Mouse (Mus musculus) kidney, postnatal 14 days (tissue): Measurements from ENCODE around the gene Dok5.

Experiments
- DNase-seq: peaks from one replicate; pipeline ENCODE4 v3.0.0; 2022; ENCODE audit warnings: mixed read lengths

Gene Dok5

DNA sequence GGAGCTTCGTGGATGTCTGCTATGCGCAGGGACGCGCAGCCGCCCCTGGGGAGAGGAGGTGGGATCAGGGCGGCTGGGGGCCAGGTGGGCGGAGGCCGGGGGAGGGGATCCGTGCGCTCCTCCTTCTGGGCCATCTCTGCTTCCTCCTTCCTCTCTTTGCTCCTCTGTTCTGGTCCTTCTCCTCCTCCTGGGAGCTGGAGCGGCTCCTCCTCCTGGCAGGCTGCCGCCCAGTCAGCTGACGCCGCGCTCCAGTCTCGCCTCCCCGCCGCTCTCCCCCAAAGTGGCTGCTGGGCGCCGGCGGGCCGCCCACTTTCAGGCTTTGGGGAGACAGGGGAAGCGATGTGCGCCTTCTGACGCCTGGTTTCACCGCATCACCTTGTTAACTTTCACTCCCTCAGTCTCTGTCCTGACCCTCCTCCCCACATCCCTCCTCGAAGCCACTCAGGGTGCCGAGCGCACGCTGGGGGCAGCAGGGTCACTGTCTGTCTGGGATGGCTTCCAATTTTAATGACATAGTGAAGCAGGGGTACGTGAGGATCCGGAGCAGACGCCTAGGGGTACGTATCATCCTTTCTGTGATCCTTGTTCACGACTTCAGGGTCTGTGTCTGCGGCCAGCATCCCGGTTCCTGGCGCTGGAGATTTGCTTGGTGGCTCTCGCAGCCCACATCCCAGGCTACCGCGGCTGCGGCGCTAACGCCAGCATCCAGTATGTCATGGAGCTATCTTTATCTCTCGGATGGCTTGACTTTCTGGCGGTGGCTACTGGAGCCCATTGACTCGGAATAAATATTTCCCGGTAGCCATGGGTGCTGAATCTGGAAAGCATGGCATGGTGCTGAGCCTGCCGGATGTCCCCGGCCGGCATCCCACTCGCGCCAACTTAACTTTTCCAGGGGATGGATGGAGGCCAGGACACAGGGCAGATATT, at the start of gene Dok5:
TSS of gene Dok5 (plus strand) at position 176 of the 930 bp plus-strand sequence.
- peak; percentile 80 for DNase-seq

DNA sequence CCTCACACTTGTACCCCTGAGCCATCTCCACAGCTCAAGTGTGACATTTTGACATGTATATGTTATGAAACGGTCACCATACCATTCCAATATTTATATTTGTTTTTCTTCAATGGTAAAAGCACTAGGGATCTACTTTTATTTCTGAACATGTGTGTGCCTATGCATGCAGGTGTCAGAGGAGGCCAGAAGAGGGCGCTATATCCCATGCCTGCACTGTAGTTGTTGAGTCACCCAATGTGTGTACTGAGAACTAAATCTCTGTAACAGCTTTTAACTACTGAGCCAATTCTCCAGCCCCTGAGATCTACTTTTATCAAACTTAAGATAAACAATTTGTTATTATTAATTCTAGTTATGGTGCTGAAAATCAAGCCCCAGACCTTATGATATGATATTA, 48.2 kb upstream of the Dok5 start:
- DNase-seq, result no peak

DNA sequence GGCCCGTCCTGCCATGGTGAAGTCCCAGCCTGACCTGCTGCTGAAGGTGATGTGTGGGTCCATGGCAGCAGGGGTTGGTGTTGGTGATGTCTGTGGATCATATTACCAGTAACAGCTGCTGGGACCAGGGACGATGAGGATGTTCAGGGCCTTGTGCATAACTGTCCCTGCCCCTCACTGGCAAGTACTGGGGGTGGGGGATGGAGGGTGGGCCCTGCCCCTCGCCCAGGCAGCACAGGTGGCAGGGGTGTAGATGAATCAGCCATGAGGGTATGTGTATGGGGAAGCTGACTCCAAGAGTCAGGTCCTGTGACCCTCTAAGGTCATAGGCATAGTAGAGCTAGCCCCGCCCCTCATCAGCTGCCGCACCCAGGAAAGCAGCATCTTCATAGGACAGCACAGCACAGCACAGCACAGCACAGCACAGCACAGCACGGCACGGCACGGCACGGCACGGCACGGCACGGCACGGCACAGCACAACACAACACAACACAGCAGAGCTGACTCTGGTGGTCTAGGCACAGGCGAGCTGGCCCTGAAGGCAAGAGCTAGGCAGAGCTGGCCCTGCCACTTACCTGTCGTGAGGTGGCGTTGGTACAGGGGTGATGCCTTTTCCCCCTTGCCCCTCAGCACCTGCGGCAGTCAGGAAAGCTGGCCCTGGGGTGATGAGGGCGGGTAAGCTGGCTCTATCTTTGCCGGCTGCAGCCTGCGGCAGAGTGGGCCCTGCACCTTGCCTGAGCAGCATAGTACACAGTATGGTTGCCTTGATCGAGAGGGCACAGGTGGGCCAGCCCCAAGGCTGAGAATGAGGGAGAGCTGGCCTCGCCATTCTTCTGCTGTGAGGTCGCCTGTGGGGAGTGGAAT, 36.3 kb upstream of the Dok5 start:
- DNase-seq, result no peak

DNA sequence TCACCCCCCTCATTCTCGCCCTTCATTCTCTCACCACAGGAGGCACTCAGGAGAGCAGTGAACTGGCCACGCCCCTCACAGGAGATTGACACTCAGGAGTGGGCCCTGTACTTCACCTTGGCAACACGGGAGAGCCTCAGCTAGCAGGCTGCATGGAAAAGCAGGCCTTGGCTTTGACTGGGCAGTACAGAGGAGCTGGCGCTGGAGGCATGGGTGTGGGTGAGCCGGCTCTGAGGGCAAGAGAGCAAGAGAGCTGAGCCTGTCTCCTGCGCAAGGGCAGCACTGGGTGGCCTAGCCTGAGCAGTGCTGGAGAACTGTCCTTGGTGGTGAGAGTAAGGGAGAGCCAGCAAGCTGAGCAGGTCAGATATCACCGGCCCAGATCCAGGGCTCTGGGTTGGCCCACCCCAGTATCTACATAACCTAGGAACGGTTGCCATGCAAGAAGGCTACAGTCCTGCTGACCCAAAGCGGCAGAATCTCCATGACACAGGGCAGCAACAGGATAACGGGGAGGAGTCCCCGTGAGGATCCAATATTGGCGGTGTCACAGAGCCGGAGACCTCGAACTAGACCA, 35.6 kb upstream of the Dok5 start:
- no peak for DNase-seq

DNA sequence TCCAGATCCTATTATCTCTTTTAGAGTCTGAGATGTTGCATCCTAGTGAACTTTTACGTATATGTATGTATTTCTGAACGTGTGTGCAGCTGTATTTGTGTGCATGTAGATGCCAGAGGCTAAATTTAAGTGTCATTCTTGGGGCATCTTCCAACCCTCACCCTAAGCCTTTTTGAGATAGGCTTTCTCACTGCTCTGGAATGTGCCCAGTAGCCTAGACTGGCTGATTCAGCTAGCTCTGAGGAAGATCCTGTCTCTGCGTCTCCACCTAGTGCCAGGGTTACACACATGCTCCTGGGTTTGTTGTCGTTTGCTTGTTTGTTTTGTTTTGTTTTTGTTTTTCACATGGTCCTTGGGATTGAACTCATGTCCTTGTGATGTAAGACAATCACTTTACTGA, 31.1 kb upstream of the Dok5 start:
- no peak for DNase-seq

DNA sequence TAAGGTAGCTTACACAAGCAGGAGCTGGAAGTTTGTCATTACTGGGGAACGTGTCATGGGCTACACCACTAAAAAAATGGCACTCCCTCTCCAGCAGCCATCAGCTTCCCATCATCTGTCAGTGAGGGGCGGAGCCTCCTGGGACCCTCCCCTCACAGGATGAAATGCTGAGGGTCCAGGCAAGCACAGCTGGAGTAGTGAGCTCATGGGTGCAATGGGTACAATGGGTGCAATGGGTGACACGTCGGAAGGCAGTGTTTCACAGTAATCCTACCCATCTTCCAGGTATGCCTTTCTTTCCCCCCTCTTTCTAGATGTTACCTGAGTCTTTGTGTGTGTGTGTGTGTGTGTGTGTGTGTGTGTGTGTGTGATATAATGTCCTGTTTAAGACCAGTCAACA, 25.1 kb upstream of the Dok5 start:
- DNase-seq, result no peak

DNA sequence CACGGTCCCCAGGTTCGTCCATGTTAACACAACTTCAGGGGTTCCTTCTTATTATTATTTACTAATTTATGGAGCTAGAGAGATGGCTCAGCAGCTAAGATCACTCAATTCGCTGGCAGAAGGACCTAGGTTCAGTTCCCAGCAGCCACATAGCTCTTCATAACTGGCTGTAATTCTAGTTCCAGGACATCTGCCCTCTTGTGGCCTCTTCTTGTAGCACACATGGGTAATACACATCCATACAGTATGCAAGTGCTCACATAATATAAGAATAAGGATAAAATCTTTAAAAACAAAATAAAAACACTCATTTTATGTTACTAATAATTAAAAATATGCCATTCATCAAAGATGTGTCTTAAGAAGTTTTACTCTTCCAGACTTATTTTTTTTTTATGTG, 23.9 kb upstream of the Dok5 start:
- DNase-seq, result no peak

DNA sequence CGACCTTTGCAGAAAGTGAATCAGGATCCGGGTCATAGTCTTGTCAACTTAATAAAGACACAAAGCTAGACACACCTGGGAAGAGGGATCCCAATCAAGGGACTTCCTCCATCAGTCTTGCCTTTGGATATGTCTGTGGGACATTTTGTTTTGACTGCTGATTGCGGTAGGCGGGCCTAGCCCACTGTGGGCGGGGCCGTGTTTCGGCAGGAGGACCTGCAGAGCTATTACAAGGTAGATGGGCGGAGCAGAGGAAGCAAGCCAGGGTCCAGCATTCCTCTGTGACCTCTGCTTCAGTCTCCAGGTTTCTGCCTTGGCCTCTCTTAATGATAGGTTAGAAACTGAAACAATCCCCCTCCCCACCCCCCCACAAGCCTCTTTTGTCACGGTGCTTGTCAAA, 22.7 kb upstream of the Dok5 start:
- DNase-seq, result no peak

DNA sequence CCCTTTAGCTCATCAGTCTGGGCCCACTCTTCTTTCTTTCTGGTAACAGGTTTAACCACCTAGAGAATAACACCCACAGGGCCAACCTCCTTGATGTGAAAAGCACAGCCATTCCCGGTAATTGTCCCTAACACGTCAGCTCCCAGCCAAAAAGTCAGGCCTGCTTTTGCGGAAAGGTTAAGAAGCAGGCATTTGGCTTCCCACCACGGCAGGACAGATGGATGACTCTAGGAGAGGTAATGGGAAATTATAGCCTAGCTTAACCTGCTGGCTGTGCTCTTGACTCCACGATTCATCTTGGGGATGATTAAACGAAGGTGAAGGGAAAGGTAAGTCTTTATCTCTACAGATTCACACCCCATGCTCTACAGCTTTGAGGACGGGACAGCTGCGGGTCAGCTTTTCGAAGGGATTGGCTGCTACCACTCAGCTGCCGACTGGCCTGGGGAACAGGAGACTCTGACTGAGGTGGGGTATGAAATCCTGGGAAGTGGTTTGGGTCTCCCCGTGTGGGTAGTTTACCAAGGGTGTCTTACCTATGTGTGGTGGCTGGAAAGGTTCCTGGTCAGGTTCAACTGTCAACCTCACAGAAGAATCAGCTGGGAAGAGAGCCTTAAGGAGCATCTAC, 18.8 kb upstream of the Dok5 start:
- DNase-seq, result no peak

DNA sequence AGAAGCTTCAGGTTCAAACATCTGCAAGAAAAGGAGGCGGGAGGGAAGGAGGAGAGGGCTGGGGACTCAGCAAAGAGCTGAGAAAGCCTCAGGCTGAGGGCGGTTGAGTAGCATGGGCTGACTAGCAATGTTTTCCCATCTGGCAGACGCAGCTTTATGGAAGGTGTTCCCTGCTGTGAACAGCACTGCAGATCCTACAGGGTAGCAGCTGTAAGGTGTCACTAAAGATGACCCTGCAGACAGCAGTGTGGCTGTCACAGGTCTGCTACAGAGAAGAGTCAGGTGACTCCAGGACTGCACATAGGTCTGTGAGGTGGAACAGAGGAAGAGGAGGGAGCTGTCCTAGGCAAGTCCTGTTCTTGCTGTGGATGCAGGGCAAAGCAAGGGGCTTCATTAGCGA, 11.2 kb upstream of the Dok5 start:
- DNase-seq, result no peak

DNA sequence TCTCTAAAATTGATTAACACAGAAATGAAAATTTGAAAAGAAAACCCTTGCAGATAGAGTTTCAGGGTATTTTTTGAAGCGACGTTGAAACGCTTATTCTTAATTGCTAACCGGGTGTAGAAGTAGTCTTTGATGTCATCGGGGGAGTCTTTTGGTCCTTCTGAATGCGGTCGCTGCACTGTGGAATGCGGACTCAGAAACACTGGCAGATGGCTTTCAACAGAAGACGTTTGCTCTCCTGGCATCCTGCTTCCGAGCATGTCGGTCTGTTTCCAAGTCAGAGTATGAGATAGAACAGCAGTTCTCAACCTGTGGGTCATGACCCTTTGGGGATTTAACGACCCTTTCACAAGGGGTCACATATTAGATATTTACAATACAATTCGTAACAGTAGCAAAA, 7.5 kb upstream of the Dok5 start:
- no peak for DNase-seq

DNA sequence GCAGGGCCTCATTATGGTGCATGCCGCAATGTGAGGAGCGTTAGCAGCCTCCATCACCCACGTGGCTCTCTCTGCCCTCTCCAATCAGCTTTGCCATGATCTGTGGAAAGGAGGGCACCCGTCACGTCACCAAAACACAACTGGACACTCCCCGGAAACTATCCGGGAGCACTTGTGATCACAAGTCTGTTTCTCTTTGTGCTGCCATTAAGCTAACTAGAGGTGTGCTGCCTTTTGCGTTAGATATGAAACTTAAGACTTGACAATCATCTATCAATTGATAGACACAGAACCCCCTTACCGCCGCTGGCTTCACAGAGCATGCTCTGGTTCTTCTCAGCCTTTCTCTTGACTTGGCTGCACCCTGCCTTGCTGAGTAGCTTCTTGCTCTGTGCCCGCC, 6.9 kb upstream of the Dok5 start:
- DNase-seq, result no peak

DNA sequence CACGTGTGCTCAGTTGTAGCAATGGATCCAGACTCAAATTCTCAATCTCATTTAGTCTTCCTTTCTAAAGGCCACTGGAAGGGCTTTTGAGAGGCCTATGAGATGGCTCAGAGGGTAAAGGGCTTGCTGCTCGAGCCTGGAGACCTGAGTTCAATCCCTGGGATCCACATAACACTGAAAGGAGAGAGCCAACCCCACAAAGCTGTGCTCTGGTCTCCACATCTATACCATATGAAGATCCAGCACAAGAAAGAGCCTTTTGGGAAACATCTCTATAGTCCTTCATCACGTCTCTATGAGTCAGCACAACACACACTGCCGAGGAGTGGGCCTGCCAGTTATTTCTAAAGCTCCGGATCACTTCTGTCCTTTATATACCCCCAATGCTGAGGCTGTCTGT, 5.8 kb upstream of the Dok5 start:
- DNase-seq, result no peak

DNA sequence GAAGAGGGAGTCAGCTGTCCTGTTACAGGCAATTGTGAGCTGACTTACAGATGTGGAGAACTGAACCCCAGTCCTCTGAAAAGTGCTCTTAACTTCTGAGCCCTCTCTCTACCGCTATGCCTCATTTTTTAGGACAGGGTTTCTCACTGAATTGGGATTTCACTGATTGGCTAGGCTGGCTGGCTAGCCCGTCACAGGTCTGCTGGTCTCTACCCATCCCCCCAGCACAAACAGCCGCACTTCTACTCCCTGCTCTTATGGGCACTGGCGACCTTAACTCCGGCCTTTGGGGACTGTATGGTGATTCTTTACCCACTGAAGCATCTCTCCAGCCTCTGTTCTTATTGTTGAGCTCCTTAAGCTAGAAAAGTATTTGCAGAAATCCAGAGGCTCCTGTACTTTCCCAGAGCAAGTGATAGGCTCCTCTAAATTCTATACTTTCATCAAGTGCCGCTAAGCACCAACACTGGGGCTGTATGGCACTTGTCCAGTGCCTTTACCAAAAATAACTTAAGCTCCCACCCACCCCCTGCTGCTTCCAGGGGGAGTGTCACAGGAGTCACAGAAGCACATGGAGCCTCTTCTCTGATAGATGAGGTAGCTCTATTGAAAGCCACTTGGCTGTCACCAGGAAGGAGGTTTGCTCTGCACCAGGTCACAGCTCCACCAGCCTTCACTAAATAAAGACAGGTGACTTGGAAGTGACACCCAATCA, 4.5 kb upstream of the Dok5 start:
- no peak for DNase-seq

DNA sequence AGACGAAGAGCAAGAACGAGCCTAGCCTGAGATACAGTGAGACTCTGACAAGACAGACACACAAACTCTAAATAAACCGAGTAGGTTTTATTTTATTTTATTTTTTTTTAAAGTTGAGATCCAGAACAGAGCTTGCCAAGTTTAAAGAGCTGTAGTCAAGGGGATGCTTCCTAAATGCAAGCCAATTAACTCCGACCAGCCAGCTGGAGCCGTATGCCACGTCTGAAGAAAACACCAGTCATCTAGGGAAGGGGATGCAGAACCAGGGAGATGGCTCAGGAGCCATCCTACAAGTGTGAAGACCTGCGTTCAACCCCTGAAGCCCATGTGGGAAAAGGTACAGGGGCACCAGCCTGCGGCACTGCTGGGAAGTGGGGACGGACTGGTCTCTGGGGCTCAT, 2.7 kb upstream of the Dok5 start:
- no peak for DNase-seq

DNA sequence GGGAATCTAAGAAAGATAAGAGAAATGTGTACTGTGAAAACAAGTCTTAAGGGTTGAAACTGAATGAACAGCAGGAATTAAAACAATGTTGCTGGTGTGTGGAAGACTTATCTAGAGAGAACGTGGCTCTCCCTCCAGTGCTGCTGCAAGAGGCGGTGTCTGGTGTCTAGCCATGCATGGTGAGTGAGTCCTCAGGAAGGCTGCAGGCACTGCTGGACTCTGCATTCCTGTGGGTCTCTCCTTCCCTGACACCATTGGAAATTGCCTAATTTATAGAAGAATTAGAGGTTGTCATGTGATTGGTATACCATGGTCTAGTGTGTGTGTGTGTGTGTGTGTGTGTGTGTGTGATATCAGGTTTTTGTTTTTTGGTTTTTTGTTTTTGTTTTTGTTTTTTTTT, 1.9 kb upstream of the Dok5 start:
- DNase-seq, result no peak

DNA sequence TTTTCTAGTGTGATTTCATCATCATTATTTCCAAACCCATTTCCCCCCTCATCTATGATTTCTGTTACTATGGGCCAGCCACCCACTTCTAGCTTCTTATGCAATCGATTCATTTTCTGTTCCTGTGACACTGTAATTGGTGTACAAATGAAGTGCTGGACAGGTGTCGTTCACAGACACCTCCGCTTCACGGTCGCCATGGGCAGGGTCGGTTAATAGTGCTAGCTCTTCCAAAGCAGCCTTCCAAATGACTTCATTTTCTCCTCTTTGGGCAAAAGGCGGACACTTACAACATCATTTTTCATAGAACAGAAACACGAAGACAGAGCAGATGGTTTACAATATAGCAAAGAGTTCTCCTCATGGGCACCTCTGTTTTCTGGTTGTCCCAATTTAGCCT, 1.5 kb upstream of the Dok5 start:
- DNase-seq, result no peak

DNA sequence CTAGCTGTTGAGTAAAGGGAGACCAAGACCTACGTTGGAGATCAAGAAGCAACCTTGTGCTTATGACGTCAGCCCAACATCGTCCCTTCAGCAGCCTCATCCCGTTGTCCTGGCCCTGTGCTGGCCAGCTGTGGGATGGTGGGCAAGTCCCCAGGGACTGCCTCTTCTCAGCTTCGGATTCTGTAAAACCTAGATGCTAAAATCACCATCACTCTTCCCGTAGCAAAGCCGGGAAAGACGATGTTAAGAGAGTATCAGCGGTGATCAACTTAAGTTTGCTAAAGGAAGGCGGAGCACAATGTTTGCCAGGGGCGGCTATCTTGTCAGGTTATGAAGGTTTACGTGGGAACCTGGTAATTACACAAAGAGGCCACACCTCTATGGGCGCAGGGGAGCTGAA, 826 bp upstream of the Dok5 start:
- DNase-seq, result no peak

DNA sequence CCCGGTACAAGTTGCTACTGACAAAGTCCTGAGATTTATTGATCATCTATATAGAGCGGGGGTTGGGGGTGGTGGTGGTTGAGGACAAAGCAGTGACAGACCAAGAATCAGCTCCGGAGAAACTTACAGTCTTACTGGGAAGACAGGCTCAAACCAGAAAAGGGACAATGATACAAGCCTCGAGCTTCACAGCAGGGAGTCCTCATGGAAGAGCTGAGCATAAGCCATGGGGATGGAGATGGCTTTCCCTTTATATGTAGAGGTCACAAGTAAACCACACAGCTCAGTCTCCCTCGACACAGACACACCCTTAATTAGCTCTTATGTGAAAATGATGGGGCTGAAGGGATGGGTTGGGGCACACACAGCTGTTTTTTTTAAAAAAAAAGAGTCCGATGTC, 402 bp upstream of the Dok5 start:
- no peak for DNase-seq

DNA sequence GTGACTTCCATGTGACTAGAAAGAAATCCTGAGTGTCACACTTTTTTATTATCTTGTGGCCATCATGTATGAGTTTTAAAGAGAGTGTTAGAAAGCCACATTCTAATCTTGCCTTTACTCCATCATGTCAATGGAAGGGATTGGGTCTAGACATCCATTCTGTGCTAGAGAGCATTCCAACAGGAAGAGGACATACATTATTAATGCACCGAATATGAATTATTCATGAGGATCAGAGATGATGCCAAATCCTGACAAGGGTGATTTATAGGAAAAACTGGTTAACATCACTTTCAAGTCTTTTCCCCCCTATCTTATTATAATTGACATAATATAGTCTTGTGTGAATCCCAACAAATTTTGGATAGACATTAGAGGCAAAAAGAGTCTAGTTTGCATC, 2.1 kb downstream of the Dok5 start:
- DNase-seq, result no peak

DNA sequence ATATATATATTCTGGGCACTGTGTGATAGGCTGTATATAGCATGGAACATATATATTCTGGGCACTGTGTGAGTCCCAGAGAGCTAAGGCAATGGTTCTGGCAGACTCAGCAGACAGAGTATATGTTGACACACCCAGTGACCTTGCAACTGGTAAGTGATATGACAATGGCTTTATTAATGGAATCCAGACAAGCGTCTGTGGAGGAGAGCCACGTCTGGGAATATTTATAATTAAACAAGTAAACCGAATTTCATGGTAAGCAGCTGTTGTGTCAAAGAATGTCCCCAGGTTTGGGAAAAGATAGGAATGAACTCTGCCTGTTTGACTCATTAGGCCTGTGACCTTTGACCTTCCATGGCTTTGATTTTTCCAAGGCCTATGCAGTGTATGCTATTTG, 2.8 kb downstream of the Dok5 start:
- no peak for DNase-seq

DNA sequence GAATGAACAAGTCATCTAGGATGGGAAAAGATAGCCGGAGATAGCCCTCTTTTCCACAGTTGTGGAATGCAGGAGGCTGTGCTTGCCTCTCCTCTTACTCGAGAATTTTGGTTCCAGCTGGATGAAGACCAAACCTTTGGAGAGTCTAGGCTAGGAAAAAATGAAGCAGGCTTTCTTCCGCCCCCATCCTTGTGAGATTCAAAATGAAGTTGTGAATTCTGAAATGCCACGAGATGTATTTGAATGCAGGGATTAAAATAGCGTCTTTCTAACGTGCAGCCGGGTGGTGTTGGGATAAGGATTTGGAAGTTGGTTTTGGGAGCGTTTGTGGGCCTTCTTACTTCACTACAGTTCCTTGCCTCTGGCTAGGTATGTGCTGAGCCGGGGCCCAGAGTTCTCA, 6.8 kb downstream of the Dok5 start:
- DNase-seq, result no peak

DNA sequence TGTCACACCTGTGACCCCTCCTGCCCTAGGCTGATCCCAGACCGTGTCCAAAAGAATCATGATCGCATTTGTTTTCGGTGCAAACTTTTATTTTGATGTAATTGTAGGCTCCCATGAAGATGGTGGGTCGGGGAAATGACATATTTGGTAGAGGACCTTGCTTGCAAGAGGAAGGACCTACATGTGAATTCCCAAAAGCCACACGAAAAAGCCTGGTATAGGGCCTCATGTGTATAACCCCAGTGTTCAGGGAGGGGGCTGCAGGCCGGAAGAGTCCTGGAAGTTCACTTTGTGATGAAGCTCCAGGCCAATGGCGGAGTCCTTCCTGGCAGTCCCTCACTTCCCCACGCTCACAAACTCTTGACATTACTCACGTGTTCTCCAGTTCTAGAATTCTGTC, 7.3 kb downstream of the Dok5 start:
- no peak for DNase-seq
